Mouse (Mus musculus) left cerebral cortex, postnatal 25 days (tissue): ENCODE data around the gene Tuba8. TPM values are rescaled to one million over a fixed set of nuclear protein-coding genes. Genes with fewer than 3 reads are reported as not detected.

ENCODE experiments used
- DNase-seq, 2 experiments: peaks; one replicate each; pipeline ENCODE4 v3.0.0; 2022; ENCODE audit warnings: low spot score in 2 of 2, mixed read lengths in 1 of 2
- intact Hi-C: fragments of 180-260 bp; cut with DNase I; formaldehyde crosslinking; loops from one replicate; pipeline ENCODE4 v1.15.1; 2025
- total RNA-seq, 2 experiments: library from RNA; stranded (reverse); gene quantifications; 2 replicates each; pipeline ENCODE4 v1.2.3; 2021

Gene Tuba8
- total RNA-seq, 2 experiments from 2014 or later: 10.3 to 10.6 TPM

DNA sequence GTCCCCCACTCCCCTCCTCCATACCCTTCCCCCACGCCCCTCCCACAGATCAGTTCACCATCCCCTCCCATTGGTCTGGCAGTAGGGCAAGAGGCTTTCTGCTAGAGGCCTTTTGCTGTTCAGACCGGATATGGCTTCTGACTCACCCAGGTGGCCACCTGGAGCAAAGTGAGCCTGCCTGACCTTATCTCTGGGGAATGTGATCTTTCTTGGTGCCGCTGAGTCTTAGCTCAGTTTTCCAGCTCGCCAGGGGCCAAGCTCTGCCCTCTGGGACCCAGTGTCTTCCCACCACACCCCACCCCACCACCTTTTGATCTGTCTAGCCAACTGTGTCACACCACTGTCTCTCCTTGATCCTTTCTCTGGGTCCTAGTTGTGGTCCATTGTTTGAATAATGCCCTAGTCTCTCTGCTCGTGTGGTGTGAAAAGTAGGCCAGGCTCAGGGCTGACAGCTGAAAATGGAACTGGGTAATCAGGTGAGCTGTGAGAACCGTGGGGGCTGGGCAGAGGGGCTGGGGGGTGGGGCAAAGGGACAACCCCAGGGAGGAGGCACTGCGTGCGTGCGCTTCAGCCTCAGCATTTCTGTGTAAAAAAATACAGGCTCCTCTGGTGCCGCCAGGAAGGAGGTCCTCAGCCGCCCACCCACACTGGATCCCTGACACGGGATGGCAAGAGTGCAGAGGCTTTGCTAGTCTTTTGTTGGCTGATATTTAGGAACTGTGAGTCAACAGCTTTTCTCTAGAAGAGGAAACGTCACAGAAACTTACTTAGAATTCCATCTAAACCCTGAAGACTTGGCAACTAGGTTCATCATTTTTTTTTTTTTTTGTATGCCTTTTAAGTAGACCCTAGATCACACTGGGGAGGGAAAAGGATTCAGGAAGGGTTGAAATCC is 16.2 kb upstream of the Tuba8 start:
- intact Hi-C loops: no loop called here
- DNase-seq: no peak

GRCm38 (mm10) chr6:121194956-121195731 is 15.4 kb upstream of the Tuba8 start:
- peak in 1 of 2 experiments; percentile 78 for DNase-seq
- intact Hi-C loops: no loop called here

- DNase-seq: no peak
- intact Hi-C loops: no loop called here
Observed at GRCm38 (mm10) chr6:121197807-121198365, 12.6 kb upstream of the Tuba8 start.

DNA sequence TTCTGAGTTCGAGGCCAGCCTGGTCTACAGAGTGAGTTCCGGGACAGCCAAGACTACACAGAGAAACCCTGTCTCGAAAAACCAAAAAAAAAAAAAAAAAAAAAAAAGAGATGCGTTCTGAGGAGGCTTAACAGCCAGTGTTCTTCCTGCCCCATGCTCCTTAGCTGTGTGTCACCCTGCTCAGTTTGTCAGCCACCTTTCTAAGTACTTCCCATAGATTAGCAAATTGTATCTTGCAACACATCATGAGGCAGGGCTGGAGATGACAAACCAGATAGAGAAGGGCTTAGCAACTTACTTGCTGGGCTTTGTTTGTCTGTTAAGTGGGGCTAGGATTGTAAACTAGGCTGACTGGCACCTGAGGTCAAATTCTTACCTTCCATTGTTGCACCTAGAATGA is 10.0 kb upstream of the Tuba8 start:
- intact Hi-C loops: no loop called here
- DNase-seq: no peak

GRCm38 (mm10) chr6:121202026-121202425 is 8.5 kb upstream of the Tuba8 start:
- no peak for DNase-seq
- intact Hi-C loops: no loop called here

GRCm38 (mm10) chr6:121206481-121206880 is 4.0 kb upstream of the Tuba8 start:
- intact Hi-C loops: no loop called here
- no peak for DNase-seq

- intact Hi-C loops: no loop called here
- DNase-seq: no peak
Observed at GRCm38 (mm10) chr6:121209584-121209983, 912 bp upstream of the Tuba8 start.

DNA sequence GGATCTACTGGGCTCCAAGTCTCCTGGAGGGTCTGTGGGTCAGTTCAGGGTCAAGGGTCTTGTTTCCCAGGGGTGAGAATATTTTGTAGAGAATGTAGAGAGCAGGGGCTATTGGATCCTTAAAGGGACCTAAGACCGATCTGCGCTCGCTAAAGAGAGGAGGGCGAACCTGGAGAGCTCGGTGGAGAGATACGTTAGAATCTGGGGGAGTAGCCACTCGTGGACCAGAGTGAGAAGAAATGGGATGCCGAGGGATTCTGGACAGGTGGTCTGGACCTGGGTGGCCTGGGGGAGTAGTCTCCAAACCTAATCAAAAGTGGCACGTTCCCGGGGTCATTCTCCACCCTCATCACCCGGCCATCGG is 412 bp downstream of the Tuba8 start:
- intact Hi-C loops: no loop called here

GRCm38 (mm10) chr6:121211743-121212142 is 1.2 kb downstream of the Tuba8 start:
- intact Hi-C loops: no loop called here
- no peak for DNase-seq

More for the DNA sequence above, 412 bp downstream of the Tuba8 start:
- no peak for DNase-seq

GRCm38 (mm10) chr6:121212988-121213387 is 2.5 kb downstream of the Tuba8 start:
- no peak for DNase-seq
- intact Hi-C loops: no loop called here

DNA sequence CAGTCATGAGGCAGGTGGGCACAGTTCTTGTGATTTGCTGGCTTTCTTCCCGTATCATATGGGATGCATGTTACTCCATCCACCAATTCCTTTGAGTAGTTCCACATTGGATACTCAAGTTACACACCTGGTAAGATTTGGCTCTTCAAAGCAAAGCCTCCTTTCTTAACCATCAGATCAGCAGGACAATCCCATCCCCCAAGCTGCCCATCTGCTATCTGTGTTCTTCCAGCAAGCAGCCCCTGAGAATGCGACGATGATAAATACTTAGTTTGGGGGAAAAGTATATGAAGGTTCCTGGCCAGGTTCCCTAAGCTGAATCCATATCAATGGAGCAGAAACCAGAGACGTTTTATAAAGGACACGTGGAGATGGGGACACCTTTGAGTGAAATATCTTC is 3.7 kb downstream of the Tuba8 start:
- DNase-seq: no peak
- intact Hi-C loops: no loop called here

- intact Hi-C loops: no loop called here
- peak in 1 of 2 experiments; percentile 13 for DNase-seq
Observed at GRCm38 (mm10) chr6:121214667-121215330, 4.3 kb downstream of the Tuba8 start.

DNA sequence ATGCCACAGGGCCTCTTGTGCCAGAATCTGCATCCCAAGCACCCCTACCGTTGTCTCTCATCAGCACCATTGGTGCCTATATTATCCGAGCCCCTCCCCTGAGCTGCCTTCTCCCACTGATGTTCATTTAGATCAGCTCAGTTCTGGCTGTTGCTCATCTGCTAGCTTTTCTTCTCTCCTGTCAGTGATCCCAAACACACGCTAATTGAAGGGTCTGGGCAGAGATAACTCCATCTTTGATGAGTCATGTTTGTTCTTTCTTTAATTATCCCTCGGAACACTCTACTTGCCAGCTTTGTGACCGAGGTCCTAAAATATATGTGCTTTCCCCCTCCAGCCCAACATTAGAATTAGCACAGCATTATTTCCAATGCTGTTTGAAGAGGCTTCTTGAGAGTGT is 4.8 kb downstream of the Tuba8 start:
- peak in 1 of 2 experiments; percentile 14 for DNase-seq
- intact Hi-C loops: no loop called here

DNA sequence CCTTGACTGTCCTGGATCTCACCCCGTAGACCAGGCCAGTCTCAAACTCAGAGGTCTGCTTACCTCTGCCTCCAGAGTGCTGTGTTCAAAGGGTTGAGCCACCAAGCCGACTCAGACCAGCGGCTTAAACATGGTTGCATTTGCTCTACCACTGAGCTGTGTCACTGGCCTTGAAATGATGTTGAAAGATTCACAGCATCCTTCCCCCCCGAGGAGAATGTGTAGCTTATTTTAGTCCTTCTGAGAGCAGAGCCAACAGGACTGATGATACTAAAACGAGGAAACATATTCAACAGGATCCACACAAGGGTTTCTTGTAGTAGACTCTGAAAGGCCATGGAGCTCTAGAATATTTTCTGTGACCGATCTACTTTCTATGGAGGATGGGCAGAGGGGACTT is 5.4 kb downstream of the Tuba8 start:
- peak in 1 of 2 experiments; percentile 62 for DNase-seq
- intact Hi-C loops: no loop called here

- intact Hi-C loops: no loop called here
- DNase-seq: peak in 1 of 2 experiments; percentile 23
Observed at GRCm38 (mm10) chr6:121216589-121217255, 6.2 kb downstream of the Tuba8 start.

GRCm38 (mm10) chr6:121218002-121218401 is 7.5 kb downstream of the Tuba8 start:
- intact Hi-C loops: no loop called here
- no peak for DNase-seq

- no peak for DNase-seq
- intact Hi-C loops: no loop called here
Observed at GRCm38 (mm10) chr6:121219406-121219805, 8.9 kb downstream of the Tuba8 start.

DNA sequence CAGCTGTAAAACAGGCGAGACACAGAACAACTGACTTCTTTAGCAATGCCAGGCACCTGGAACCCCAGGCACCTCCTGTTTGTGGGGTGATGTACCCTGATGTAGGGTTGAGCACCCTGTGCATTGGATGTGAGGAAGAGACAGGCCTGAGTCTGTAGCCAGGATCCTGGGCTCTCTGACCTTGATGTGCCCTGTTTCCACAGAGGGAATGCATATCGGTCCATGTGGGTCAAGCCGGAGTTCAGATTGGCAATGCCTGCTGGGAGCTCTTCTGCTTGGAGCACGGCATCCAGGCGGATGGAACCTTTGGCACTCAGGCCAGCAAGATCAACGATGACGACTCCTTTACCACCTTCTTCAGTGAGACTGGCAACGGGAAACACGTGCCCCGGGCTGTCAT is 9.7 kb downstream of the Tuba8 start:
- no peak for DNase-seq
- intact Hi-C loops: no loop called here

GRCm38 (mm10) chr6:121221876-121222597 is 11.5 kb downstream of the Tuba8 start:
- intact Hi-C loops: no loop called here
- no peak for DNase-seq
